ENCODE assay signal across 16 mouse cellular contexts in the genomic region with DNA sequence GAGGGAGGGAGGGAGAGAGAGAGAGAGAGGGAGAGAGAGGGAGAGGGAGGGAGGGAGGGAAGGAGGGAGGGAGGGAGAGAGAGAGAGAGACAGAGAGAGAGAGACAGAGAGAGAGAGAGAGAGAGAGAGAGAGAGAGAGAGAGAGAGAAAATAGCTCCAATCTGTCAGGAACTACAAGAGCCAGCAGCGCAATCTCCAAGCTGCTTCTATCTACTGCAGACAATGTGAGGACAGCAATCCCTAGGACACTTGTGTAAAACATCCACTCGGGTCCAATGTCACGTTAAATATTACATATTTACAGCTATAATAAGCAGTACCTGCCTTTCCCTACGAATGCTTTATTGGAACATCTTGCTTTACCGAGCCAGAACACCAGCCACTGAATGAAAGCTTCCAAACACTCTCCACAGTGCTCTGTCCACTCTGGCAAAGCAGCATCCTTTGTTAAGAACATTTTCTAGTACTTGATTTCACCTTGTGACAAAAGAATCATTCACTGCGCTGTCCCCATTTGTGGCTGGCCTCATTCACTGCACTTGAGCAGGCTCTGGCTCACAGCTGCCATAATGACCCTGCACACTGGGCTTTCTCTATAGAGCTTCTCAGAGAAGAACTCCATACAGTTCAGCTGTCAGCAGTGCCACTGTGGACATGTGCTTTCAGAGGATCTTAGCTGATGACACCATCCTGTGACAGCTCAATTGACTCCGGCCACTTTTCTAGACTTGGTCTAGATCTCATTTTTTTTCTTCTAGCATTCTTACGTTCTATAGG. TPM values are rescaled to one million over a fixed set of nuclear protein-coding genes. Genes with fewer than 3 reads are reported as not detected.
DNase-seq lines count a peak whose midpoint lies in the region; ATAC-seq and TF ChIP-seq lines count a peak whose summit lies in the region.
"Had no signal": no experiment of that assay in that cellular context is flagged by ENCODE, and none has a peak within 500 bp of the region (broad histone marks: within the 10 kb centered on the region; RNA-seq: fewer than 3 reads in every experiment).

No protein-coding gene starts in this region.

- ATAC-seq in forebrain, postnatal 0 days = peak; percentile 59
- no peak for ATAC-seq in forebrain, embryonic 15.5 days (replicated peaks)
- no peak for ATAC-seq in midbrain, embryonic 14.5 days (ENCODE audit: low FRiP score, low TSS enrichment)
- ATAC-seq: liver, embryonic 12.5 days had no signal

- no peaks in the 10 kb centered on the region for H3K36me3 ChIP-seq in forebrain, postnatal 0 days (ENCODE audit: insufficient read depth)
- H3K36me3 ChIP-seq in forebrain, embryonic 15.5 days = no peaks in the 10 kb centered on the region
- no peaks in the 10 kb centered on the region for H3K36me3 ChIP-seq in midbrain, embryonic 10.5 days
- no peaks in the 10 kb centered on the region for H3K36me3 ChIP-seq in midbrain, embryonic 14.5 days (ENCODE audit: control insufficient read depth, insufficient read depth, low read length)
- H3K36me3 ChIP-seq: liver, embryonic 12.5 days had no signal

- WGBS in forebrain, postnatal 0 days = 57% methylated on average over 8 of the region's 8 CpGs
- 69% methylated on average over 8 of the region's 8 CpGs for WGBS in forebrain, embryonic 15.5 days
- WGBS in midbrain, embryonic 10.5 days = 85% methylated on average over 8 of the region's 8 CpGs
- WGBS in midbrain, embryonic 14.5 days = 76% methylated on average over 8 of the region's 8 CpGs

- no peaks in the 10 kb centered on the region for H3K9me3 ChIP-seq in forebrain, postnatal 0 days (ENCODE audit: low read length)
- no peaks in the 10 kb centered on the region for H3K9me3 ChIP-seq in forebrain, embryonic 15.5 days
- peaks cover 8% of the 10 kb centered on the region; the same call in 1 of the 2 replicates for H3K9me3 ChIP-seq in midbrain, embryonic 10.5 days (replicated peaks)
- H3K9me3 ChIP-seq in midbrain, embryonic 14.5 days (ENCODE audit: control insufficient read depth, low read length) = no peaks in the 10 kb centered on the region
- H3K9me3 ChIP-seq: liver, embryonic 12.5 days had no signal

- no peak overlapping the region for H3K9ac ChIP-seq in forebrain, postnatal 0 days
- H3K9ac ChIP-seq in forebrain, embryonic 15.5 days (replicated peaks) = no peak overlapping the region
- H3K9ac ChIP-seq in midbrain, embryonic 14.5 days (replicated peaks; ENCODE audit: low read length) = no peak overlapping the region
- H3K9ac ChIP-seq: liver, embryonic 12.5 days had no signal

- no peak overlapping the region for H3K4me2 ChIP-seq in forebrain, postnatal 0 days (ENCODE audit: low read depth)
- H3K4me2 ChIP-seq in forebrain, embryonic 15.5 days (replicated peaks) = no peak overlapping the region
- H3K4me2 ChIP-seq in midbrain, embryonic 14.5 days (ENCODE audit: low read length) = no peak overlapping the region
- H3K4me2 ChIP-seq: liver, embryonic 12.5 days had no signal

- H3K4me1 ChIP-seq in forebrain, postnatal 0 days (ENCODE audit: insufficient read depth) = no peaks in the 10 kb centered on the region
- H3K4me1 ChIP-seq in forebrain, embryonic 15.5 days = peaks cover 6% of the 10 kb centered on the region; the same call in 1 of the 2 replicates
- H3K4me1 ChIP-seq in midbrain, embryonic 10.5 days = peaks cover 12% of the 10 kb centered on the region
- no peaks in the 10 kb centered on the region for H3K4me1 ChIP-seq in midbrain, embryonic 14.5 days (ENCODE audit: control insufficient read depth, insufficient read depth, low read length)

- H3K4me3 ChIP-seq in forebrain, postnatal 0 days (ENCODE audit: low read depth, low read length) = no peak overlapping the region
- no peak overlapping the region for H3K4me3 ChIP-seq in forebrain, embryonic 15.5 days
- no peak overlapping the region for H3K4me3 ChIP-seq in midbrain, embryonic 10.5 days
- H3K4me3 ChIP-seq in midbrain, embryonic 14.5 days (replicated peaks; ENCODE audit: low read depth, low read length) = no peak overlapping the region
- H3K4me3 ChIP-seq: liver, embryonic 12.5 days; megakaryocyte, embryonic 14.5 days had no signal

- no peak for DNase-seq in forebrain, postnatal 0 days
- peak; percentile 16 for DNase-seq in midbrain, embryonic 10.5 days (ENCODE audit: low spot score)
- no peak for DNase-seq in midbrain, embryonic 14.5 days
- peak; percentile 11 for DNase-seq in mesoderm, embryonic 11.5 days (ENCODE audit: low read depth, low spot score)
- peak; percentile 41 for DNase-seq in retina, embryonic 14.5 days (ENCODE audit: low spot score)
- no peak for DNase-seq in urinary bladder, postnatal 36 days (ENCODE audit: low spot score in 2 of 2)
- no peak for DNase-seq in kidney, adult 8-10 months
- DNase-seq: cerebellum, adult 9-11 months; gastrocnemius, postnatal 25 days; kidney, adult 11 months; lung, adult 2 months; thymus, postnatal 25 days had no signal

- H3K27me3 ChIP-seq in forebrain, postnatal 0 days (ENCODE audit: insufficient read depth, low read length) = no peaks in the 10 kb centered on the region
- no peaks in the 10 kb centered on the region for H3K27me3 ChIP-seq in forebrain, embryonic 15.5 days
- no peaks in the 10 kb centered on the region for H3K27me3 ChIP-seq in midbrain, embryonic 10.5 days (ENCODE audit: low read depth, poor library complexity, severe bottlenecking)
- no peaks in the 10 kb centered on the region for H3K27me3 ChIP-seq in midbrain, embryonic 14.5 days (ENCODE audit: control insufficient read depth, insufficient read depth, low read length)
- H3K27me3 ChIP-seq: liver, embryonic 12.5 days; megakaryocyte, embryonic 14.5 days had no signal

- H3K27ac ChIP-seq in forebrain, postnatal 0 days (ENCODE audit: low read depth, low read length) = no peak overlapping the region
- no peak overlapping the region for H3K27ac ChIP-seq in forebrain, embryonic 15.5 days (replicated peaks)
- peak overlapping the region; percentile 46; the same call in 1 of the 2 replicates for H3K27ac ChIP-seq in midbrain, embryonic 10.5 days (replicated peaks)
- no peak overlapping the region for H3K27ac ChIP-seq in midbrain, embryonic 14.5 days (replicated peaks; ENCODE audit: low read depth, low read length)
- H3K27ac ChIP-seq: kidney, postnatal 0 days; liver, embryonic 12.5 days had no signal

- TF ChIP-seq CTCF in forebrain, postnatal 0 days (IDR thresholded peaks at IDR 0.05; ENCODE audit: low read depth) = no peak

RNA-seq across cellular contexts. Expression of gene Carmil1, which starts 57.0 kb away (rescaled TPM):
- total RNA-seq in forebrain, postnatal 0 days (2014; rRNA removed) = 44.4 and 47.9 TPM in 2 replicates
- 25.1 and 30.2 TPM in 2 replicates for polyA plus RNA-seq in forebrain, postnatal 0 days (2015; fragmentation: Nextera tagmentation; extraction: Ambion mirVana)
- polyA plus RNA-seq in forebrain, embryonic 15.5 days (2015; fragmentation: Nextera tagmentation; extraction: Ambion mirVana) = 35.5 and 39.6 TPM in 2 replicates
- polyA plus RNA-seq in midbrain, embryonic 10.5 days (2016; fragmentation: Nextera tagmentation; extraction: Ambion mirVana) = 17.5 and 20.7 TPM in 2 replicates
- polyA plus RNA-seq in midbrain, embryonic 14.5 days (2014; fragmentation: Nextera tagmentation; extraction: Ambion mirVana) = 29.4 and 32.3 TPM in 2 replicates

Comparison
In these comparisons a context has a peak if more than half of its experiments do, and no peak if none do; other contexts are left out.
1. DNase-seq: peak in midbrain, embryonic 10.5 days (single experiment), mesoderm, embryonic 11.5 days (single experiment) and retina, embryonic 14.5 days (single experiment); none in forebrain, postnatal 0 days (single experiment), midbrain, embryonic 14.5 days (single experiment), urinary bladder, postnatal 36 days (0 of 2) and kidney, adult 8-10 months (0 of 2).